ENCODE assay signal across 16 mouse cellular contexts in the genomic region with DNA sequence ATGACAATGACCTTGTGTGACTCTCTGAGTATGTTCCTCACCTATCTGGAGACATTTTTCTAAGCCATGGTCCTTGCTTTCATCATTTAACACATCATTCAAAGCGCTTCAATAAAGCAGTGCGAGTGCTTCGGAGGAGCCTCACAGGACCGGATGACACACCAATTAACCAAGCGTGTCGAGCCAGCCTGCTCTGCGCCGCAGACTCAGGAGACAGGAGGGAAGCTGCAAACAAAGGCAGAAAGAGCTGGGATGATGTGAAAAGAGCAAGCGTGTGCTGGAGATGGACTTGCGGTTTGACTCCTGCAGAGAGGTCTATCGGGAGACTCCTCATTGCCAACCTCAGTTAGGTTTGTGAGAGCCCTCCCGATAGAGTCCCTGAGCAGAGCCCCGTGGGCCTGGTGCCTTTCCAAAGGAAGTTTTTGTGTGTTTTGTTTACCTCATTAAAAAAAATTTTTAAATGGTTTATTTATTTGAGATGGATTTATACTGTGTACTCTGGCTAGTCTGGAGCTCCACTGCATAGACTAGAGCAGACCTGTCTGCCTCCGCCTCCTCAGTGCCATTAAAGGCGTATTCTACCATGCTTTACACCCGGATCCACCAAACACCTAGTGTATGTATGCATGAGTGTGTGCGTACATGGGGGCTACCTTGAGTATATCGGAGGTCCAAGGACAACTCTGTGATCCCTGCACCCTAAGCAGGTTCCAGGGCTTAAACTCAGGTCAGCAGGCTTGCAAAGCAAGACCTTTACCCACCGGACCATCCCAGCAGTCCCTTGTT.
DNase-seq lines count a peak whose midpoint lies in the region; ATAC-seq and TF ChIP-seq lines count a peak whose summit lies in the region.
"Had no signal": no experiment of that assay in that cellular context is flagged by ENCODE, and none has a peak within 500 bp of the region (broad histone marks: within the 10 kb centered on the region; RNA-seq: fewer than 3 reads in every experiment).

No protein-coding gene starts in this region.

- H3K9me3 ChIP-seq in neural tube, embryonic 12.5 days, result no peaks in the 10 kb centered on the region
- no peaks in the 10 kb centered on the region for H3K9me3 ChIP-seq in neural tube, embryonic 15.5 days (replicated peaks)
- no peaks in the 10 kb centered on the region for H3K9me3 ChIP-seq in midbrain, embryonic 12.5 days
- H3K9me3 ChIP-seq in lung, postnatal 0 days (ENCODE audit: low read length), result no peaks in the 10 kb centered on the region
- H3K9me3 ChIP-seq: forebrain, embryonic 13.5 days; heart, embryonic 13.5 days had no signal

- H3K4me1 ChIP-seq in neural tube, embryonic 12.5 days, result peaks cover 15% of the 10 kb centered on the region
- peaks cover 7% of the 10 kb centered on the region for H3K4me1 ChIP-seq in neural tube, embryonic 15.5 days
- peaks cover 12% of the 10 kb centered on the region; the same call in 1 of the 2 replicates for H3K4me1 ChIP-seq in midbrain, embryonic 12.5 days
- no peaks in the 10 kb centered on the region for H3K4me1 ChIP-seq in lung, postnatal 0 days (ENCODE audit: insufficient read depth, low read depth, low read length)
- H3K4me1 ChIP-seq: heart, embryonic 13.5 days had no signal

- intact Hi-C loops in left cerebral cortex, postnatal 10 days (cut with DNase I), result no loop called here

- no peaks in the 10 kb centered on the region; the same call in 1 of the 2 replicates for H3K36me3 ChIP-seq in neural tube, embryonic 12.5 days
- H3K36me3 ChIP-seq in neural tube, embryonic 15.5 days, result no peaks in the 10 kb centered on the region
- H3K36me3 ChIP-seq in midbrain, embryonic 12.5 days, result peaks cover 9% of the 10 kb centered on the region; the same call in 1 of the 2 replicates
- no peaks in the 10 kb centered on the region; the same call in 1 of the 2 replicates for H3K36me3 ChIP-seq in lung, postnatal 0 days (ENCODE audit: insufficient read depth, low read length)

- DNase-seq in cerebellum, adult 9-11 months, result peak; percentile 7
- no peak for DNase-seq in cerebellum, adult 8-10 months
- DNase-seq in lung, postnatal 0 days (ENCODE audit: low spot score), result no peak
- DNase-seq in left cerebral cortex, postnatal 10 days (ENCODE audit: extremely low spot score in 1 of 2, low spot score in 2 of 2), result no peak
- no peak for DNase-seq in lung, adult 18-20 months
- DNase-seq: adrenal gland, postnatal 10 days; gastrocnemius, postnatal 14 days; kidney, postnatal 10 days; lung, postnatal 10 days had no signal

- no peak overlapping the region for H3K27ac ChIP-seq in neural tube, embryonic 12.5 days
- no peak overlapping the region for H3K27ac ChIP-seq in neural tube, embryonic 15.5 days (replicated peaks)
- peak overlapping the region; percentile 56 for H3K27ac ChIP-seq in midbrain, embryonic 12.5 days (replicated peaks)
- H3K27ac ChIP-seq in lung, postnatal 0 days (ENCODE audit: low read length), result no peak overlapping the region
- H3K27ac ChIP-seq: forebrain, embryonic 13.5 days; heart, embryonic 13.5 days; left cerebral cortex, adult 2 months had no signal

- H3K4me3 ChIP-seq in neural tube, embryonic 12.5 days, result no peak overlapping the region
- no peak overlapping the region for H3K4me3 ChIP-seq in neural tube, embryonic 15.5 days (replicated peaks)
- no peak overlapping the region for H3K4me3 ChIP-seq in midbrain, embryonic 12.5 days
- H3K4me3 ChIP-seq in lung, postnatal 0 days (ENCODE audit: low read depth, low read length), result no peak overlapping the region
- H3K4me3 ChIP-seq: forebrain, embryonic 13.5 days; heart, embryonic 13.5 days; left cerebral cortex, adult 2 months had no signal

- no peak overlapping the region for H3K9ac ChIP-seq in neural tube, embryonic 12.5 days
- no peak overlapping the region for H3K9ac ChIP-seq in neural tube, embryonic 15.5 days (replicated peaks)
- H3K9ac ChIP-seq in midbrain, embryonic 12.5 days (replicated peaks), result no peak overlapping the region
- H3K9ac ChIP-seq in lung, postnatal 0 days (replicated peaks; ENCODE audit: low read depth), result no peak overlapping the region
- H3K9ac ChIP-seq: forebrain, embryonic 13.5 days; heart, embryonic 13.5 days had no signal

- peak overlapping the region; percentile 15; the same call in 1 of the 2 replicates for H3K4me2 ChIP-seq in neural tube, embryonic 12.5 days (replicated peaks)
- H3K4me2 ChIP-seq in neural tube, embryonic 15.5 days, result no peak overlapping the region
- H3K4me2 ChIP-seq in midbrain, embryonic 12.5 days (replicated peaks), result no peak overlapping the region
- H3K4me2 ChIP-seq in lung, postnatal 0 days (replicated peaks; ENCODE audit: low read depth, low read length), result no peak overlapping the region
- H3K4me2 ChIP-seq: forebrain, embryonic 13.5 days; heart, embryonic 13.5 days had no signal

- H3K27me3 ChIP-seq in neural tube, embryonic 12.5 days (replicated peaks), result no peaks in the 10 kb centered on the region
- H3K27me3 ChIP-seq in neural tube, embryonic 15.5 days (replicated peaks), result no peaks in the 10 kb centered on the region; the same call in 1 of the 2 replicates
- peaks cover 6% of the 10 kb centered on the region; the same call in 1 of the 2 replicates for H3K27me3 ChIP-seq in midbrain, embryonic 12.5 days
- H3K27me3 ChIP-seq in lung, postnatal 0 days (replicated peaks; ENCODE audit: insufficient read depth, low read length), result no peaks in the 10 kb centered on the region
- H3K27me3 ChIP-seq: forebrain, embryonic 13.5 days; heart, embryonic 13.5 days had no signal

- no peak for TF ChIP-seq CTCF in lung, postnatal 0 days (IDR thresholded peaks at IDR 0.05)

- ATAC-seq in neural tube, embryonic 12.5 days (ENCODE audit: low FRiP score, low read depth), result peak; percentile 48; the same call in 1 of the 2 replicates
- no peak for ATAC-seq in neural tube, embryonic 15.5 days (ENCODE audit: low FRiP score)
- peak; percentile 66; the same call in 1 of the 2 replicates for ATAC-seq in midbrain, embryonic 12.5 days (ENCODE audit: low FRiP score, low read depth)
- ATAC-seq in lung, postnatal 0 days, result no peak
- ATAC-seq: forebrain, embryonic 13.5 days; inflammation-experienced regulatory T-cells, adult 6 months had no signal

- no peak for TF ChIP-seq EP300 in lung, postnatal 0 days (IDR thresholded peaks at IDR 0.05)

- WGBS in neural tube, embryonic 12.5 days, result 54% methylated on average over 19 of the region's 19 CpGs
- WGBS in neural tube, embryonic 15.5 days, result 47% methylated on average over 19 of the region's 19 CpGs
- 60% methylated on average over 19 of the region's 19 CpGs for WGBS in midbrain, embryonic 12.5 days
- WGBS in lung, postnatal 0 days, result 74% methylated on average over 19 of the region's 19 CpGs

Comparison
In these comparisons a context has a peak if more than half of its experiments do, and no peak if none do; other contexts are left out.
1. ATAC-seq: peak in neural tube, embryonic 12.5 days (single experiment) and midbrain, embryonic 12.5 days (single experiment); none in neural tube, embryonic 15.5 days (single experiment) and lung, postnatal 0 days (single experiment).